Mouse (Mus musculus): ENCODE results near the gene Edc4.

Gene Edc4

DNA sequence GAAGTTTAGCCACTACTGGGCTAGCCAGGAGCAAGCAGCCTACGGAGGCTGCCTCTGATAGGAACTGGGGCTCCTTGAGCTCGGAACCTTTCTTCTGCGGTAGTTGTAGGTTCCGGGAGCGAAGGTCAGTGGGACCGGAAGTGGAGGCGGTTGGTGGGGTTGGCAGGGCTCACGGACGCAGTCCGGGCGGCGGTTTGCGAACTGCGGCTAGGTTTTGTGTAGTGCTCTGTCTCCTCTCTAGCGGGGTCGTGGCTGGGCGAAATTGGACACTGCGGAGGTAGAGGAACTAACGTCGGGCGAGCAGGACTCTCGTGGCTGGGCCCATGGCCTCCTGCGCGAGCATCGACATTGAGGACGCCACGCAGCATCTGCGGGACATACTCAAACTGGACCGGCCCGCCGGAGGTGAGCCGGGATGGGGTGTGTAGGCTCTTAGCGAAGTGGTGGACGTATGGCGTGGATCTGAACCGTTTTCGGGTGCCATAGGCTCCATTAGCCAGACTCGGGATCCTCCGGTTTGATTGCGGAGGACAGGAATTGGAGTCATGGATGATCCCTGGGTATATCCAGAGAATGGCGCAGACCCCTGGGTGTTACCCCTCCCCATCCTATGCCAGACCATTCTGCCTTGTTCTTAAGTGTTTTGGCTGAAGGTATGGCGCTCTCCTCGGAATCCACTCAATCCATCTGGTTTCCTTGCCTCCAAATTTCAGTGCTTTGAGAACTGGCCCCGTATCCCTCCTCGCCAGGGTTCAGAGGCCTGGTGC lies at the start of gene Edc4:
Edc4 (plus strand) TSS at position 128 of the 767 bp plus-strand sequence.
- in situ Hi-C loops (cut with MboI; ENCODE audit: unreplicated experiment in 2 of 2): no loop called here

- in situ Hi-C loops (cut with MboI; ENCODE audit: unreplicated experiment in 2 of 2): loop anchor here in 1 of 2 experiments (5.0 kb wide), 1 partner anchor 94 kb away; no protein-coding TSS in a partner anchor
Measured at GRCm38 (mm10) chr8:105833740-105834139, 46.9 kb upstream of the Edc4 start.

GRCm38 (mm10) chr8:105835318-105835717 lies 45.4 kb upstream of the Edc4 start:
- in situ Hi-C loops (cut with MboI; ENCODE audit: unreplicated experiment in 2 of 2): no loop called here

DNA sequence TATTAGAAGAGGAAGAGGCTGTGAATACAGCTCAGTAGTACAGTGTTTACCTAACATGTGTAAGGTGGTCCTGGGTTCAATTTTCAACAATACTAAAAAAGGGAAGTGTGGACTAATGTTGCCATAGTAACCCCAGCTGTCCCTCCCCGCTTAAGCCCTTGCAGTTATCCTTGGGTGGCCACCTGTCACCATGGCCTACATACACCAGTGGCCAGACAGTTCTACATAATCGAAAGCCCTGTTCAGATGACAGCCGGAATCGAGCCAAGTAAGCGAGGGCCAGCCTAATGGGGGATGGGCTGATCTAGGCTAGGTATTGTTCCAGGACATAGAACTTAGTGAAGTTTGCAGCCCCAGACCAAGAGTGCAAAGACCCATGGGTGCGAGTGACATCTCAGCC lies 43.7 kb upstream of the Edc4 start:
- in situ Hi-C loops (cut with MboI; ENCODE audit: unreplicated experiment in 2 of 2): no loop called here

DNA sequence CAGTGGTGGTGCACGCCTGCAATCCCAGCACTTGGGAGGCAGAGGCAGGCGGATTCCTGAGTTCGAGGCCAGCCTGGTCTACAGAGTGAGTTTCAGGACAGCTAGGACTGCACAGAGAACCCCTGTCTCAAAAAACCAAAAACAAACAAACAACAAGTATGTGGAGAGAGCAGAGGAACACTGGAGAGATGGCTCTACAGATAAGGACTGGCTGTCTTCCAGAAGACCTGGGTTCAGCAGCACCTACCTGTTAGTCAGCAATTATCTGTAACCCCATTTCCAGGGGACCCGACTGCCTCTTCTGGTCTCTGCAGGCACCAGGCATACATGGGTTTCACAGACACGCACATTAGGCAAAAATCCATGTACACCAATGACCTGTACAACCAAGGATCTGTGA lies 41.5 kb upstream of the Edc4 start:
- in situ Hi-C loops (cut with MboI; ENCODE audit: unreplicated experiment in 2 of 2): no loop called here

- in situ Hi-C loops (cut with MboI; ENCODE audit: unreplicated experiment in 2 of 2): no loop called here
Measured at GRCm38 (mm10) chr8:105846678-105847077, 34.0 kb upstream of the Edc4 start.

GRCm38 (mm10) chr8:105850014-105850413 lies 30.7 kb upstream of the Edc4 start:
- in situ Hi-C loops (cut with MboI; ENCODE audit: unreplicated experiment in 2 of 2): no loop called here

DNA sequence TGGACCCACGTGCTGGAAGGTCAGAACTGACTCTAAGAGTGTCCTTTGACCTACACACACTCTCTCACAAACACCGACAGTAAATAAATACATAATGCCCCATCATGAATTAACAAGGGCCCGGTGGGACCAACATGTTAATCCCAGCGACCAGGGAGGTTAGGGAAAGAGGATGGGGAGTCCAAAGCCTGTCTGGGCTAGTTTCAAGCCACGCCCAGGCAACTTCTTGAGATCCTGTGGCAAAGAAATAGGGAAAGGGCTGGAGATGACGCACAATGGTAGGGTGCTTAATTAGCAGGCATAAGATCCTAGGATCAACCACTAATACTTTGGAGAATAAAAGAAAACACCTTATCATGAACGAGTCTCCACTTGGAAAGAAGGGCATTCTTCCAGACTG lies 30.1 kb upstream of the Edc4 start:
- in situ Hi-C loops (cut with MboI; ENCODE audit: unreplicated experiment in 2 of 2): no loop called here

DNA sequence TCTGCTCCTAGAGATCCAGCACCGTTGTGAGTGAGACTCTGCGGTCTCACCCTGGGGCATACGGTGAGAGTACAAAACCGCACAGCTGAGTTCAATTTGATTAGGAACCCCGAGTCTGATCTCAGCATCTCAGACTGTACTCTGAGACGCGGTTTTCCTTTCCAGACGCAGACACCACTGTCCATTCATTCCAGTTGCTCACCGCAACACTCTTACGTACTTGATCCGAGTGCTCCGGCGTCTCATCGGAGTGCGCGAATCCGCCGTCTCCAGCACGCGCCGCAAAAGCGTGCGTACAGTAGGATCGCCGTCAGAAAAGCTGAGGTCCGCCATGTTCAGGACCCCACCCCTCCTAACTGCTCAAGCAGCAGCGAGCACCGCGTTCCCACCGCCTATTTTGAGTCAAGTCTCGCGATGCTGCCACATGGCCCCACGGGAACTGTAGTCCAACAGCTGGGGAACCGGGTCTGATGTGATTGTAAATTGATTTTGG lies 29.0 kb upstream of the Edc4 start:
- in situ Hi-C loops (cut with MboI; ENCODE audit: unreplicated experiment in 2 of 2): no loop called here

GRCm38 (mm10) chr8:105852146-105852729 lies 28.4 kb upstream of the Edc4 start:
- in situ Hi-C loops (cut with MboI; ENCODE audit: unreplicated experiment in 2 of 2): no loop called here

DNA sequence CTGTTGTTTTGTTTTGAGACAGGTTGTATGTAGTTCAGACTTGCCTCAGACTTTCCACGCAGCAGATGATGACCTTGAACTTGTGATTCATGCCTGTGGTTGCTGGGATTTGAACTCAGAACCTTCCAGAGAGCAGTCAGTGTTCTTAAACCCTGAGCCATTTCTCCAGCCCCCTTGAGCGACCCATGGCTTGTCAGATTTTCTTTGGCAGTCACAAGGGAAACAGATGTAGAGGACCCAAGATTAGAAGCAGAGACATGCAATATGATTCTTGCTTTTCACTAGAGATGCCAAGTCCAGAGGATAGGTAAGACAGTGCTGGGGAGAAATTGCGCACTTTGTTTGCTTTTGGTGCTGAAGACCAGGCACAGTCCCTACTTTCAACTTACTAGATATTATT lies 27.5 kb upstream of the Edc4 start, which contains the start of gene Cenpt:
Cenpt (minus strand) TSS at position 101 of the 400 bp plus-strand sequence.
- in situ Hi-C loops (cut with MboI; ENCODE audit: unreplicated experiment in 2 of 2): no loop called here

DNA sequence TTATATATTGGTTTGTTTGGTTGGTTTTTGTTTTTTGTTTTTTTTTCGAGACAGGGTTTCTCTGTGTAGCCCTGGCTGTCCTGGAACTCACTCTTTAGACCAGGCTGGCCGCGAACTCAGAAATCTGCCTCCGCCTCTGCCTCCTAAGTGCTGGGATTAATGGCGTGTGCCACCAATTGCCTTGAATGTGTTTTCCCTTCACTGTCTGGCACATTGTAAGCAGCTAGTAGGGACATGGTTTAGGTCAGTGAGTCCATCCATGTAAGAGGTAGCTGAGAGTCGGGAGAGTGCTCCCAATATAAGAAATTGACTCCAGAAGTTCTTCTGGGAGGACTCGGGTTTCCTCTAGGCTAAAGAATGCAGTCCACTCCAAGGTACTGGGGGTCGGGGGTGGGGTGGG lies 26.4 kb upstream of the Edc4 start:
- in situ Hi-C loops (cut with MboI; ENCODE audit: unreplicated experiment in 2 of 2): no loop called here

- in situ Hi-C loops (cut with MboI; ENCODE audit: unreplicated experiment in 2 of 2): no loop called here
Measured at GRCm38 (mm10) chr8:105854715-105855216, 25.9 kb upstream of the Edc4 start, which contains the start of gene Thap11. Thap11 (plus strand) TSS chr8:105855132.

DNA sequence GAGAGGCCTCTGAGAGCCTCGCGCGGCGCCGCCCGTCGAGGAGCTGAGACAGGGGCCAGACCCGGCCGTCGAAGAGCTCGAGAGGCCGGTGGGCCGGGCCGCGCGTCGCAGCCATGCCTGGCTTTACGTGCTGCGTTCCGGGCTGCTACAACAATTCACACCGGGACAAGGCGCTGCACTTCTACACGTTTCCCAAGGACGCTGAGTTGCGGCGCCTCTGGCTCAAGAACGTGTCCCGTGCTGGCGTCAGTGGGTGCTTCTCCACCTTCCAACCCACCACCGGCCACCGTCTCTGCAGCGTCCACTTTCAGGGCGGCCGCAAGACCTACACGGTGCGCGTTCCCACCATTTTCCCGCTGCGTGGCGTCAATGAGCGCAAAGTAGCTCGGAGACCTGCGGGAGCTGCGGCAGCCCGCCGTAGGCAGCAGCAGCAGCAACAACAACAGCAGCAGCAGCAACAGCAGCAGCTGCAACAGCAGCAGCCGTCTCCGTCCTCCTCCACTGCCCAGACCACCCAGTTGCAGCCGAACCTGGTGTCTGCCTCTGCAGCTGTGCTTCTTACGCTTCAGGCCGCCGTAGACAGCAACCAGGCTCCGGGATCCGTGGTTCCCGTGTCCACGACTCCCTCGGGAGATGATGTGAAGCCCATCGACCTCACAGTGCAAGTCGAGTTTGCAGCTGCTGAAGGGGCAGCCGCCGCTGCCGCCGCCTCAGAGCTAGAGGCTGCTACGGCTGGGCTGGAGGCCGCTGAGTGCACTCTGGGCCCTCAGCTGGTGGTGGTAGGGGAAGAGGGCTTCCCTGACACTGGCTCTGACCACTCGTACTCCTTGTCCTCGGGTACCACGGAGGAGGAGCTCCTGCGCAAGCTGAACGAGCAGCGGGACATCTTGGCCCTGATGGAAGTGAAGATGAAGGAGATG lies 25.2 kb upstream of the Edc4 start:
- in situ Hi-C loops (cut with MboI; ENCODE audit: unreplicated experiment in 2 of 2): no loop called here

DNA sequence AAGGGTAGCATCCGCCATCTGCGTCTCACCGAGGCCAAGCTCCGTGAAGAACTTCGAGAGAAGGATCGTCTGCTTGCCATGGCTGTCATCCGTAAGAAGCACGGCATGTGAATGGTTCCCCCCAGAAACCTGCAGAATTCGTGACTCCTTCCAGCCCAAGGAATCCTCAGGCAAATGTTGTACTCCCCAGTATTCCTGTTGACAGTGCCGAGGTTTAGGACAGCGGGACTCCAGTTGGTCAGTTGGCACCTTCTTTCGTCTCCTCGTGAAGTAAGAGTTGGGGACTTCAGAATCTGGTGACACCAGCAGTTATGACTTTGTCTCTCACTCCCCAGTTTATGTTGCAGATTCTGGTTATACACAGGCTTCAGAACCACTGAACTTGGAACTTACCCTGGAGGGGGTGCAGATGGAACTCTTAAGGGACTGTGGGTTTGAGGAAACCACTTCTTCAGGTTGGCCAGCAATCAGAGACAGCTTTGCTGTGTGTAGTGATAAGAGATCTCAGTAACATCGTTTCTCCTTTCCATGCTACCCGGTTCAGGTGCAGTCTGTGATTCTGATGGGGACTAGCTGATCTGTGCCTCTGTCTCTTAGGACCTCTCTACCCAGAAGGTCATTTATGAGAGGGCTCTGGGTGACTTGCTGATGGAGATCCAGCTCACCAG lies 24.4 kb upstream of the Edc4 start:
- in situ Hi-C loops (cut with MboI; ENCODE audit: unreplicated experiment in 2 of 2): no loop called here

DNA sequence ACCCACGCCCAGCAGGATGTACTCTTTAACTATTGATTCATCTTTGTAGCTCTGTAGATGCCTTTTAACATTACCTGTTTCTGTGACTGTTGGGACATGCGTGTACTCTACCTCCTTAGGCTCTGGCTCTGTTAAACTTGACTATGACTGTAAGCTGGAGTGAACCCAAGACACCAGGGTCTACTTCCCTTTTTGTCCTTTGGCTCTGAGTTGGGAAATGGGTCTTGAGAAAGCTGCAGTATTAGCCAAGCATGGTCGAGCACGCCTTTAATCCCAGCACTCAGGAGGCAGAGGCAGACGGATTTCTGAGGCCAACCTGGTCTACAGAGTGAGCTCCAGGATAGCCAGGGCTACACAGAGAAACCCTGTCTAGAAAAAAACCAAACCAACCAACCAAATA lies 22.2 kb upstream of the Edc4 start:
- in situ Hi-C loops (cut with MboI; ENCODE audit: unreplicated experiment in 2 of 2): no loop called here

DNA sequence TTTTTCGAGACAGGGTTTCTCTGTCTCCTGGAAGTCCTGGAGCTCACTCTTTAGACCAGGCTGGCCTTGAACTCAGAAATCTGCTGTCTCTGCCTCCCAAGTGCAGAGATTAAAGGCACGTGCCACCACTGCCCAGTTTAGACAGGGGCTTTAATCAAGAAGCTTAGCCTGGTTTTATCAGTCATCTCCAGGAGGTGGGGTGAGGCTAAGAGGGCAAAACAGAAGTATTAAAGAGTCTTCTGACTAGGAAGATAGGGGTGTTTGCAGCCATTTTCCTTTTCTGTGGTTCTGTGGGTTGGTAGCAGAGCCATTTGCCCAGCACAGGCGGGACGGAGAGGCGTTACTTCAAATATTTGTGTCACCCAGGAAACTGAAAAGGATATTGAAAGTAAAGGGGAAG lies 21.4 kb upstream of the Edc4 start:
- in situ Hi-C loops (cut with MboI; ENCODE audit: unreplicated experiment in 2 of 2): no loop called here

DNA sequence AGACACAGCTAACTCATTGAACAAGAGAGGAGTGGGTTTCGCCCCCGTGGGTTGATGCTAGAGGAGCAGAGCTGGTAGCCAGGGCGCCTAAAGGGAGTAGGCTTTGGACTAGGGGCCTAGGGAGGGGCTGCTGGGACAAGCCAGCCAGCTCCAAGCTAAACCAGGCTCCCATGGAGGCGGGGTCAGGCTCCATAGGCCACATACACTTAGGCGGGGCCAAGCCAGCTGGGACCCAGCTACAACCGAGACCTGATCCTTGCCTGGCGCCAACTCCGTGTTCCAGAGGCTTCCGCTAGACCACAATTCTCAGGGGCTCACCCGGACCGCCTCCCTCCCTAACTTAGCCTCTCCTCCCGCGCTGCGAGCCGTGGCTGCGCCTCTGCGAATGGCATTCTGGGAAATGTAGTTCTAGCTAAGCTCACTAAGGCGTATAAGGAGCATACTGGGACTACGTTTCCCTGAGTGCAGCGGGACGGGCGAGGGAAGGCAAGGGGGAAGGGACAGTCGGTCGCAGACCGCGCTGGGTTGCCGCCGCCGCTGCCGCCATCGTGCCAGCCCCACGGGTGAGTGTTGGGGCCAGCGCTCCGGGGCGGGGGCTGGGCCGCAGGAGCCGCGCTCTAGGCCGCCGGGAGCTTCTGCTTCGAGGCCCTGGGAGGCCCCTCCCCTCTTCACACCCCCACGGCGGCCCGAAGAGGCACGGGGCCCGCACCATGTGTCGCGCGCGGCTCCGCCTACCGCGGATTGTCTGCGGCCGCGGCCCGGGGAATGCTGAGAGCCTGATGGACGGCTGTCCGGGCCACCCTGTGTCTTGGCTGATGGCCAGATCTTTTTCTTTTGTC lies 20.3 kb upstream of the Edc4 start, which contains the start of gene Nutf2:
Nutf2 (plus strand) TSS at position 438 of the 839 bp plus-strand sequence.
- in situ Hi-C loops (cut with MboI; ENCODE audit: unreplicated experiment in 2 of 2): no loop called here

- in situ Hi-C loops (cut with MboI; ENCODE audit: unreplicated experiment in 2 of 2): no loop called here
Measured at GRCm38 (mm10) chr8:105861951-105862350, 18.7 kb upstream of the Edc4 start.

All from v-Abl transformed pro-B cells (cell line).